Mouse (Mus musculus) kidney, adult 11 months (tissue): ENCODE measurements around the gene Nek9.

ENCODE experiments used
- DNase-seq: peaks from one replicate; pipeline ENCODE4 v3.0.0; 2022

The Nek9 gene

GRCm38 (mm10) chr12:85257008-85257639 is 82.0 kb downstream of the Nek9 start:
- no peak for DNase-seq

GRCm38 (mm10) chr12:85256074-85256751 is 82.9 kb downstream of the Nek9 start:
- no peak for DNase-seq

- DNase-seq: no peak
Measured at GRCm38 (mm10) chr12:85252083-85252482, 87.1 kb downstream of the Nek9 start.
